Mouse (Mus musculus) T-helper 17 cell (primary cell): ENCODE data around the gene Pde4dip.

ENCODE experiments used
- in situ Hi-C, 2 experiments: fragments of 300-600 bp; cut with MboI, MseI; formaldehyde crosslinking; loops; 1 replicate in 1 of 2; 2 replicates in 1 of 2; pipeline ENCODE4 v1.15.1; 2025; ENCODE audit warnings: high pct_unique_total_duplicates in 2 of 2

Pde4dip gene

GRCm38 (mm10) chr3:97847626-97848025, 40.9 kb downstream of the Pde4dip start:
- in situ Hi-C loops = no loop called here

- in situ Hi-C loops = no loop called here
Observed at GRCm38 (mm10) chr3:97846448-97846847, 42.1 kb downstream of the Pde4dip start.

DNA sequence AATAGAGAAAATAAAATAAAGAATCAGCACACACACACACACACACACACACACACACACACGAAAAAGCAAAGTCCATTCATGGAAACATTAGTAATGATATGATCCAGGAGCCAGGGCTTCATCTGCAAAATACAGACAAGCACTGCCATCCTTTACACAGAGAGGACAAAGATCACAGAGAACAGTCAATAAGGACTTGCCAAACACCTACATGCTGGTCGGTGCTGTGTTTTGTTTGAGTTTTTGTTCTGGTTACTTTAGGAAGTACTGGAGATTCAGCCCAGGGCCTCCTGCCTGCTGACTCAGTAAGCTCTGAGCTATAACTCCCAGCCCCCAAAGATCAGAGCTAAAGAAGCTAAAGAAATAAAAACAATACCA, 43.7 kb downstream of the Pde4dip start:
- in situ Hi-C loops = loop anchor here in 1 of 2 experiments (5.0 kb wide), 1 partner anchor 73 kb away; no protein-coding TSS in a partner anchor

DNA sequence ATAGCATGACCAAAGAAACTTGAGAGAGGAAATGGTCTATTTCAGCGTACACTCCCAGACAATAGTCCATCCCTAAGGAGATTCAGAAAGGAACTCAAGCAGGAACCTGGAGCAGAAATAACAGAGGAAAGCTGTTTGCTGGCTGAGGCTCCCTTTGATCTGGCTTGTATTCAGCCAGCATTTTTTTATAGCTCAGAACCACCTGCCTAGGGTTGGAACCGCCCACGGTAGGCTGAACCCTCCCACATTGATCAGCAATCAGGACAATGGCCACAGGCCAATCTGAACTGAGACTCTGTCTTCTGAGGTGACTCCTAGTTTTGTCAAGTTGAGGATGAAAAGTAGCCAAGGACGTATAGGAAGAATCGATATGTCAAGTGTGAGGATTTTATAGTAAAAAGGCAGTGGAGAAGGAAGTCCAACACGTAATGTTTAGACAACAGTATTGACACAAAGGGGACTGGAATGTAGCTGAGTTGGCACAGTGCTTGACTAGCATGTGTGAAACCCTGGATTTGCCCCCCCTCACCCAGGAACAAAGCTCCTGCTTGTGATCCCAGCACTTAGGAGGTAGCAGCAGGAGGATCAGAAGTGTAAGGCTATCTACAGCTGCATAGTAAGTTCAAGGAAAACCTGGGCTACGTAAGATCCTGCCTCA, 44.2 kb downstream of the Pde4dip start:
- in situ Hi-C loops = loop anchor here in 1 of 2 experiments (5.0 kb wide), 1 partner anchor 72 kb away; no protein-coding TSS in a partner anchor

- in situ Hi-C loops = loop anchor here in 1 of 2 experiments (5.0 kb wide), 1 partner anchor 70 kb away; no protein-coding TSS in a partner anchor
Observed at GRCm38 (mm10) chr3:97842641-97843040, 45.9 kb downstream of the Pde4dip start.

DNA sequence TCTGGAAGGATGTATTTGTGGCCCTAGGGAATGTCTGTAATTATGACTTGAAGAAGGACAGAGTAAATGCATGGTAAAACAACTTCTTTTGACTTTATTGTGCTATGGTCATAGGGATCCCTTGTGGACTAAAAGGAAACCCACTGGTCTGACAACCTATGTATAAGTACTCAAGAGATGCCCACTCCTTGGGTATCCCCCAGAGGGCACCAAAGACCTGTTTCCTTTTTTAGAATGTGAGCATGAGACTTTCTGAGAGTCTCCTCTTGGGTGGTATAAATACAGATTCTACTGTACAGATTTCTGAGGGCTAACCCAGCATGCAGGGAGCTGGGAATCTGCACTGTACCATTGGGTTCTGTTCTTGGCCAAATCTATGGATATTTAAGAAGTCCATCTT, 48.1 kb downstream of the Pde4dip start:
- in situ Hi-C loops = loop anchor here in 1 of 2 experiments (5.0 kb wide), 1 partner anchor 68 kb away; no protein-coding TSS in a partner anchor

- in situ Hi-C loops = loop anchor here in 1 of 2 experiments (10.0 kb wide), 1 partner anchor 1989 kb away; no protein-coding TSS in a partner anchor
Observed at GRCm38 (mm10) chr3:97835888-97836287, 52.6 kb downstream of the Pde4dip start.

GRCm38 (mm10) chr3:97834625-97835024, 53.9 kb downstream of the Pde4dip start:
- in situ Hi-C loops = loop anchor here in 1 of 2 experiments (10.0 kb wide), 1 partner anchor 1990 kb away; no protein-coding TSS in a partner anchor

DNA sequence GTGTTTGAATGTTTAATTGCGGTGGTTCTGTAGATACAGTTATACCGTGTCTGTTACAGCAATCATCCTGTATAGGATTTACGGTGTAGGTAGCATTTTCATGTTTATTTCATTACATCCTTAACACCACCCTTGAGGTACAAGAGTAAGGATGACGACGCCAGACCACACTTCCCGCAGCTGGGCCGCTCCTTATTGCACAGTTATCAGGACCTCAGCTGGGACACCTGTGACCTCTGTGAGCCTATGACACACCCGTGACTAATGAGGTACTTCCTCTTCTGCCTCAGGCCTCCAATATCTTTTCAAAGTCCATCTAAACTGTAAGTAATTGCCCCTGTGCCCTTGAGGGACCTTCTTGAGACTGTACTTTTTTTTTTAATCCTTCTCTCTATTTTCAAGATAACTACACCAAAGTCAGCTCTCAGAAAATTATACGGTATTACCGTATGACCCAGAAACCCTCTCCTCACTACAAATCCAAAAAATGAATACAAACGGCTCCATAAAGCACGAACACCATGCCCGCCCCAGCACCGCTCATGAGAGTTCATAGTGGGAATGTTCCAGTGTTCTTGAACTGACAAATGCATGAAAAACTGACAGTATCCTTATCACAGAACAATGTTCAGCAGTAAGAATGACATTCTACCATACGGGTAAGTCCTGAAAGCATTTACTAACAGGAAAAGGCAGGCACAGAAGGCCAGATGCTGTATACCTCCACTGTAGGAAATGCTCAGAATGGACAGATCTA, 56.8 kb downstream of the Pde4dip start:
- in situ Hi-C loops = loop anchor here in 1 of 2 experiments (10.0 kb wide), 1 partner anchor 1993 kb away; no protein-coding TSS in a partner anchor

DNA sequence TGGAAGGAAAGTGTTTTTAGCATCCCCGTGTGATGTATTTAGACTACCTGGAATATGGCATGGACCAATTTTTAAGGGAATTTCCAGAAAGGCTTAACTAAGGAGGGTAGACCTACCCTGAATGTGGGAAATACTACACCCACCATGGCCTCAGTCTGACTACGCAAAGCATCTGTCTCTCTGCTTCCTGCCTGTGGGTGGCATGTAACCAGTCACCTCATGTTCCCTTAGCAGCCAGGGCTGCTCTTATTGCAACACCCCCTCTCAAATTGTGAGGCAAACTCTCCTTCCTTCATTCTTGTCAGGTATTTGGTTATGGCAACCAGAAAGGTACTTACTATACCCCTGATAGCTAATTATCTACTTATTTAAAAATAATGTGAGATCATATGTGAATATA, 57.9 kb downstream of the Pde4dip start:
- in situ Hi-C loops = loop anchor here in 1 of 2 experiments (10.0 kb wide), 1 partner anchor 1994 kb away; no protein-coding TSS in a partner anchor

DNA sequence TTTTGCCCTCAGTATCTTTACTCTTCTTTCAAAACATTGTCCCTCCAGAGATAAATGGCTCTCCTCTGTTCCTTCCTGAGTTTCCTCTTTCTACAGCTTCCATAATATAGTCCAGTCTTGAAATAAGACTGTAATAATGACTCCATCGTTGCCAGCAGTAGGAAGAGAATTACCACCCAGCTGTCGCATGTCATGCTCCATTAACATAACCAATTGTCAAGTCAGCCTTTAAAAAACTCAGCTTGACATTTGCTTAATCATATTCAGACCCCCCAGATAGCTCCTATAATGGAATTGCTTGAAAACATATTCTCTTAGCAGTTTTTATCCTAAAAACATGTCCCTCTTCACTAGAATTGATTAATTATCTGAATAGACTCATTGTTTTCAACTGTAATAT, 58.4 kb downstream of the Pde4dip start:
- in situ Hi-C loops = loop anchor here in 1 of 2 experiments (10.0 kb wide), 1 partner anchor 1995 kb away; no protein-coding TSS in a partner anchor

GRCm38 (mm10) chr3:97828286-97828685, 60.2 kb downstream of the Pde4dip start:
- in situ Hi-C loops = no loop called here

DNA sequence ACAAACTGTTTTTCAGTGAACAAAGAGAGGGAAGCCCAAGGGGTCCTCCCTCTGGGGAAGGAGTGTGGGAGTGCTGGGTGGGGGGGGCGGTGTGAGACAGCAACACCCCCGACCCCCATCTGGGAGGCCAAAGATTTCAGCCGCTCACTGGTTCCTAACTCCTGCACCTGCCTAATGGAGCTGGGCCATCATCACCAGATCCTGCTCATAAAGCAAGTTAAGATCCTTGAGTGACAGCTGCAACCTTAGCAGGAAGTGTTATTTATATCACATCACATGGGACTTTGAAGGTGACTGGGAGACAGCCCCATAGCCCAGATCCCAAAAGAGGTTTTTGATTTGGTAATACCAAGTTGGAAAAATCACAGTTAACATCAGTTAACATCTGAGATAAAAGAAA, 63.3 kb downstream of the Pde4dip start:
- in situ Hi-C loops = no loop called here

DNA sequence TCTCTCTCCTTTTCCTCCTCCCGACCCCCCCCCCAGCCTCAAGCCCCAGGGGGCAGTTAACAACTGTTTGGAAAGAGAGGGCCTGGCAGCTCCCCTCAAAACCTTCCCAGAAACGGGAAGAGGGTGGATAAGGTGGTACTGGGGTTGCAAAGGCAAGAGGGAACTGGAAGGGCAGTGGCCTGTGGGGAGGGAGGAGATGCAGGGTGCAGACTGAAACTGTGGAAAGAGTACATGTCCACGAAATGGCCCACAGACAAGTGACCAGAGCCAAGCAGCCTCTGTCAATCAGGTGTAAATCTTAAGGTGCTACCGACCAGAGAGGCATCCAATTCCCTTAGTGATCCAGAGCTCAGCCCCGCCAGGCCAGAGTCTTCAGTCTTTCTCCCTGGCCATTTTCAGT, 63.8 kb downstream of the Pde4dip start:
- in situ Hi-C loops = no loop called here

DNA sequence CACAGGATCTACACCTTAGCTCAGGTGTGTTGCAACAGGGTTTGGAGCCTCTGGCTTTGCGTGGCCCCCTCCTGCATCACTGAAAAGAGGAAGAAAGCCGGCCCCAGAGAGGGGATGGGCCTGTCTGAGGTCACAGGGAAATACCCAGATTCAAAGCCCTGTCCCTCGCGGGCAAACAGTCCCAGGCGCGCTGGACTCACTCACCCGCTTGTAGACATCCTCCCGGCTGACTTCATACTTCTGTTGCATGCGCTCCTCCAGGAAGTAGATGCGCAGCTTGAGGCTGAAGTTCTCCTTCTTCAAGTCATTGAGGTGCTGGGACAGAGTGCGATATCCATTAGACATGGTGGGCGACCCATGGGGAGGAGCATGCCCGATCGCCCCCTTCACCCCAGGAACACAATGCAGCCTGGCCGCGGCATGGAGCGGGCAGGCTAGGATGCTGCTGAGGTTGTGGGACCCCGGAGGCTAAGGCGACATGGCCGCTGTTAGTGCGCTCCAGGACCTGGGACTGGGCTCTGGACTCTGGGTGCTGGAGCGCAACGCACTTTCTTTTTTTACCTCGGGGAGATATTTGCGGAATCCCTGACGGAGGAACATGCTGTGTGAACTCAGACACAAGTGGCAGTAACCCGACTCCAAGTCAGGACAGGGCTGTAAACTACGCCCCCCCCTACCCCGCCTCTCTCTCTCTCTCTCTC, 64.3 kb downstream of the Pde4dip start:
- in situ Hi-C loops = no loop called here

GRCm38 (mm10) chr3:97823438-97823837, 65.1 kb downstream of the Pde4dip start:
- in situ Hi-C loops = no loop called here

DNA sequence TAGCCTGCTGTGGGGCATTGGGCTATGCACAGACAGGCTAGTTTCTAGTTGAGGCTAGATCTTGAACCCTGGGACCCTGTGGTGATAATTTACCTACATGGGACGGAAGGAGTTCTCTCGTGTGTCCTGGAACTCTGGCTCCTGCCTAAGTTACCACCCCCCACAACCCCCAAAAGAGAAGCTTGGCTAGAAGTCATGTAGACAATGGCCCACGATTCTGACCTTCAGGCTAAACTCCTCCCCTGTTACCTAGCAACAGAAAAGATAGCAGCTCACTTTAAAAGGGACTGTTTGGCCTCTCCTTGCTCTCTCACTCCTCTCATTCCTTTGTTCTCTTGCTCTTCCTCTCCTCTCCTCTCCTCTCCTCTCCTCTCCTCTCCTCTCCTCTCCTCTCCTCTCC, 69.5 kb downstream of the Pde4dip start:
- in situ Hi-C loops = no loop called here

- in situ Hi-C loops = no loop called here
Observed at GRCm38 (mm10) chr3:97818383-97818982, 70.0 kb downstream of the Pde4dip start.

GRCm38 (mm10) chr3:97811651-97812399, 76.7 kb downstream of the Pde4dip start:
- in situ Hi-C loops = no loop called here

DNA sequence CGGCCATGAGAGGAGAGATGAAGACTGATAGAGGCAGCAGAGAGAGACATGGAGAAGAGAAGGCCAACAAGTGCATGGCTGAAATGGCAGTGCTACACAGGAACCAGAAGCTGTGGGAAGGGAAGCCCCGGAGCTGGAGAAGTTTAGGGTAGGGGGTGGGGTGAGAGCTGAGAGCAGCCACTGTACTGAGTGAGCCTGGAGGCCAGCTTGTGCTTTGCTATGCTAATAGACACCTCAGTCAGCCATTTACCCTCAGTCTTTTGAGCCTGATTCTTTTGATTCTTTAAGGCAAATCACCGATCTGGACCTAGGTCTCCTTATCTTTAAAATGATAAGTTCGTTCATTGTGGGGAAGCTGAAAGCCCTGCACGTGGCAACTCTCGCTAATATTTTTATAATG, 77.3 kb downstream of the Pde4dip start:
- in situ Hi-C loops = no loop called here

DNA sequence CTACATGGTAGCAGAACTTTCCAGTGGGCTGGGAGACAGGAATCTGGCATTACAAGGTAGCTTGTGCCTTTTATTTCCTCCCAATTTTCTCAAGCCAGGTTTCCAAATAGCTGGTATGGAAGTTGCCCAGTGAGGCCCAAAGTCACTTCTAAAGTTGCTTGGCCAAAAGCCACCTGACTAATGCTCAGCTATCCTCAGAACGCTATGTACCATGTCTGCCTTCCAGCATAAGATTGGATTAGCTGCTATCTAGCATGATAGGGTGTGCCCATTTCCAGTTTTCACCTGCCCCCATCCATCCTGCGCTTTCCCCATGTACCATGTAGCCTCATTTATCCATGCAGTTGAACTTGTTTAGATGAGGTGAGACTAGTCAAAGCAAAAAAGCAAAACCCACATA, 78.2 kb downstream of the Pde4dip start:
- in situ Hi-C loops = no loop called here
